Mouse (Mus musculus): ENCODE results near the gene Incenp.

DNA sequence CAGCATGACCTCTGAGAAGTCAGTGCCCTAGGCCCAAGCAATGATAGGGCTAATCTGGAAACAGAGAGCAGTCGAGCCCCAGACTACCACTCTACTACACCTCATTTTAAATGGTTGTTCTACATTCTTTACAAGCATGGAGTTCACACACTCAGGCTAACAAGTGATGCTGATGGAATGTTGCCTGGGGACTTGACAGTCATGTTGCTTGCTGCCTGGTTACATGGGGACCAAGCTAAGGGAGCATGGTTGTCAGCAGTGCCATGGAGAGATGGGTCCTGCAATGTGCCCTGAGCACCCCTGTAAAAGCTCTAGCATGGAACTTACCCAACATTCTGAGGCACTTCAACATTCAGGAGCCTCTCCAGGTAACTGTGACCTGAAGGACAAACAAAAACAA, 13.0 kb downstream of the Incenp start:
- TF ChIP-seq GATA1 (IDR thresholded peaks at IDR 0.05; ENCODE audit: low read length) (no peak), TAL1 (IDR thresholded peaks at IDR 0.05; ENCODE audit: low read length) (no peak)
